Mouse (Mus musculus) neural tube, embryonic 14.5 days (tissue): ENCODE measurements around the gene Dtx4. TPM values are rescaled to one million over a fixed set of nuclear protein-coding genes. Genes with fewer than 3 reads are reported as not detected.

Experiments
- ATAC-seq: fragments of 200-750 bp; cut with Nextera tagmentation; 2 replicates; pipeline ENCODE4 v1.8.0; 2017; ENCODE audit warnings: low read depth, mild to moderate bottlenecking, moderate TSS enrichment, moderate library complexity
- H3K27ac ChIP-seq: fragments of 300-500 bp; sonication (generic); 2 replicates; pipeline ENCODE4 v1.5.1; 2014; ENCODE audit warnings: low read depth, mild to moderate bottlenecking, control low read depth, low read length, moderate library complexity, mixed read lengths
- H3K27me3 ChIP-seq: fragments of 300-500 bp; sonication (generic); 2 replicates; pipeline ENCODE4 v1.6.1; 2014; ENCODE audit warnings: low read length; ENCODE audit not compliant: control insufficient read depth, insufficient read depth
- H3K36me3 ChIP-seq: fragments of 300-500 bp; sonication (generic); 2 replicates; pipeline ENCODE4 v1.6.1; 2014; ENCODE audit warnings: low read length, mixed read lengths; ENCODE audit not compliant: control insufficient read depth, insufficient read depth
- H3K4me1 ChIP-seq: fragments of 300-500 bp; sonication (generic); 2 replicates; pipeline ENCODE4 v1.6.1; 2014; ENCODE audit warnings: low read length; ENCODE audit not compliant: control insufficient read depth, insufficient read depth
- H3K4me2 ChIP-seq: fragments of 300-500 bp; sonication (generic); 2 replicates; pipeline ENCODE4 v1.6.1; 2014; ENCODE audit warnings: mild to moderate bottlenecking, low read depth, low read length, control low read depth
- H3K4me3 ChIP-seq: fragments of 300-500 bp; sonication (generic); 2 replicates; pipeline ENCODE4 v1.5.1; 2014; ENCODE audit warnings: low read depth, low read length, control low read depth, mixed read lengths
- H3K9ac ChIP-seq: fragments of 300-500 bp; sonication (generic); replicated peaks from 2 replicates; pipeline ENCODE4 v1.6.1; 2014; ENCODE audit warnings: low read depth, mild to moderate bottlenecking, control low read depth, low read length, mixed read lengths
- H3K9me3 ChIP-seq: fragments of 300-500 bp; sonication (generic); 2 replicates; pipeline ENCODE4 v1.6.1; 2016; ENCODE audit warnings: low read length; ENCODE audit not compliant: control insufficient read depth
- WGBS: fragments of 180-500 bp; shearing (Covaris S2); extraction: QIAGEN DNeasy Blood & Tissue Kit; methylation state at CpG from one replicate; pipeline ENCODE4 v1.1.7; 2014; 5-methylcytosine and 5-hydroxymethylcytosine counted together
- polyA plus RNA-seq: library from polyadenylated mRNA; unstranded; fragments of >200 nt; fragmentation: Nextera tagmentation; extraction: Ambion mirVana; gene quantifications from 2 replicates; pipeline ENCODE4 v1.2.1, GENCODE M21; 2014

Gene Dtx4
- polyA plus RNA-seq, 1 experiment from 2014 or later, result 37.7 TPM

GRCm38 (mm10) chr19:12523377-12523776, 22.1 kb upstream of the Dtx4 start:
- Histone ChIP-seq H3K9me3 (no peaks in the 10 kb centered on the region), H3K4me3 (no peak overlapping the region), H3K4me2 (no peak overlapping the region), H3K27ac (no peak overlapping the region), H3K9ac (no peak overlapping the region), H3K36me3 (no peaks in the 10 kb centered on the region), H3K27me3 (no peaks in the 10 kb centered on the region), H3K4me1 (no peaks in the 10 kb centered on the region)
- ATAC-seq, result no peak
- 63% methylated on average over 4 of the region's 4 CpGs for WGBS

GRCm38 (mm10) chr19:12518541-12518890, 17.3 kb upstream of the Dtx4 start:
- Histone ChIP-seq H3K27me3 (no peaks in the 10 kb centered on the region), H3K27ac (no peak overlapping the region), H3K9me3 (no peaks in the 10 kb centered on the region), H3K4me2 (peak overlapping the region; percentile 63), H3K9ac (peak overlapping the region; percentile 54), H3K36me3 (no peaks in the 10 kb centered on the region), H3K4me1 (no peaks in the 10 kb centered on the region), H3K4me3 (peak overlapping the region; percentile 43; the same call in 1 of the 2 replicates)
- peak; percentile 10; the same call in 1 of the 2 replicates for ATAC-seq

- H3K4me2 ChIP-seq, result peak overlapping the region; percentile 63
- H3K4me3 ChIP-seq, result peak overlapping the region; percentile 43
- H3K9ac ChIP-seq, result peak overlapping the region; percentile 54
- H3K27ac ChIP-seq, result no peak overlapping the region
- no peaks in the 10 kb centered on the region for H3K9me3 ChIP-seq
- no peaks in the 10 kb centered on the region for H3K36me3 ChIP-seq
- no peaks in the 10 kb centered on the region for H3K4me1 ChIP-seq
- peak; percentile 91 for ATAC-seq
- 2% methylated on average over 16 of the region's 16 CpGs for WGBS
- H3K27me3 ChIP-seq, result no peaks in the 10 kb centered on the region
Observed at GRCm38 (mm10) chr19:12517671-12518540, 16.7 kb upstream of the Dtx4 start.

- H3K9ac ChIP-seq, result no peak overlapping the region
- no peak overlapping the region for H3K4me2 ChIP-seq
- no peaks in the 10 kb centered on the region for H3K27me3 ChIP-seq
- no peak overlapping the region for H3K27ac ChIP-seq
- H3K9me3 ChIP-seq, result no peaks in the 10 kb centered on the region
- no peaks in the 10 kb centered on the region for H3K36me3 ChIP-seq
- no peak for ATAC-seq
- H3K4me1 ChIP-seq, result no peaks in the 10 kb centered on the region
- no peak overlapping the region for H3K4me3 ChIP-seq
Observed at GRCm38 (mm10) chr19:12514621-12515020, 13.4 kb upstream of the Dtx4 start.

- 92% methylated on average over 7 of the region's 7 CpGs for WGBS
- Histone ChIP-seq H3K4me3 (no peak overlapping the region), H3K27ac (no peak overlapping the region), H3K9me3 (no peaks in the 10 kb centered on the region), H3K9ac (no peak overlapping the region), H3K4me1 (peaks cover 9% of the 10 kb centered on the region; the same call in 1 of the 2 replicates), H3K27me3 (no peaks in the 10 kb centered on the region), H3K36me3 (no peaks in the 10 kb centered on the region), H3K4me2 (no peak overlapping the region)
- no peak for ATAC-seq
Observed at GRCm38 (mm10) chr19:12502756-12503155, 1.5 kb upstream of the Dtx4 start.

- WGBS, result 0% methylated on average over 33 of the region's 38 CpGs
- Histone ChIP-seq H3K9me3 (no peaks in the 10 kb centered on the region), H3K4me1 (peaks cover 9% of the 10 kb centered on the region; the same call in 1 of the 2 replicates), H3K27me3 (no peaks in the 10 kb centered on the region), H3K4me2 (peak overlapping the region; percentile 70), H3K9ac (peak overlapping the region; percentile 95), H3K36me3 (no peaks in the 10 kb centered on the region), H3K4me3 (peak overlapping the region; percentile 92), H3K27ac (peak overlapping the region; percentile 95)
- ATAC-seq, result peak; percentile 65
Observed at GRCm38 (mm10) chr19:12500881-12501311, 358 bp downstream of the Dtx4 start.

GRCm38 (mm10) chr19:12500124-12500523, 1.1 kb downstream of the Dtx4 start:
- H3K4me2 ChIP-seq, result peak overlapping the region; percentile 70
- no peaks in the 10 kb centered on the region for H3K9me3 ChIP-seq
- peak overlapping the region; percentile 95 for H3K27ac ChIP-seq
- WGBS, result 6% methylated on average over 3 of the region's 3 CpGs
- H3K9ac ChIP-seq, result peak overlapping the region; percentile 95
- peak; percentile 22 for ATAC-seq
- peak overlapping the region; percentile 92 for H3K4me3 ChIP-seq
- H3K36me3 ChIP-seq, result no peaks in the 10 kb centered on the region
- H3K27me3 ChIP-seq, result no peaks in the 10 kb centered on the region
- H3K4me1 ChIP-seq, result peaks cover 13% of the 10 kb centered on the region; the same call in 1 of the 2 replicates

- Histone ChIP-seq H3K9me3 (no peaks in the 10 kb centered on the region), H3K9ac (peak overlapping the region; percentile 95), H3K27ac (peak overlapping the region; percentile 95), H3K4me1 (peaks cover 13% of the 10 kb centered on the region; the same call in 1 of the 2 replicates), H3K4me3 (peak overlapping the region; percentile 92), H3K27me3 (no peaks in the 10 kb centered on the region), H3K36me3 (no peaks in the 10 kb centered on the region), H3K4me2 (peak overlapping the region; percentile 70)
- no peak for ATAC-seq
- WGBS, result 4% methylated on average over 2 of the region's 2 CpGs
Observed at GRCm38 (mm10) chr19:12499485-12499884, 1.8 kb downstream of the Dtx4 start.

GRCm38 (mm10) chr19:12498941-12499340, 2.3 kb downstream of the Dtx4 start:
- no peaks in the 10 kb centered on the region for H3K9me3 ChIP-seq
- peak overlapping the region; percentile 70 for H3K4me2 ChIP-seq
- H3K27ac ChIP-seq, result peak overlapping the region; percentile 70
- no peaks in the 10 kb centered on the region for H3K36me3 ChIP-seq
- WGBS, result 22% methylated on average over 1 of the region's 1 CpGs
- H3K4me3 ChIP-seq, result peak overlapping the region; percentile 9; the same call in 1 of the 2 replicates
- H3K4me1 ChIP-seq, result peaks cover 13% of the 10 kb centered on the region; the same call in 1 of the 2 replicates
- no peak for ATAC-seq
- no peaks in the 10 kb centered on the region for H3K27me3 ChIP-seq
- no peak overlapping the region for H3K9ac ChIP-seq
